Mouse (Mus musculus): ENCODE data around the gene Olfr331.
"Not testable (repeated sequence)": the region's sequence is repeated elsewhere in the genome, so short reads cannot be mapped to it uniquely, and the experiment has no call there.

Olfr331 gene

GRCm38 (mm10) chr11:58502472-58502871 lies at the start of gene Olfr331:
TSS of gene Olfr331 (minus strand) at chr11:58502572.
- DNase-seq = not testable (repeated sequence)

- DNase-seq = no peak
These were observed 44.0 kb upstream of the Olfr331 start, which contains the start of gene Olfr329-ps for GRCm38 (mm10) chr11:58546322-58546721. TSS of gene Olfr329-ps (minus strand) at chr11:58546422.

GRCm38 (mm10) chr11:58534736-58535135 lies 32.4 kb upstream of the Olfr331 start, which contains the start of gene Olfr330:
TSS of gene Olfr330 (minus strand) at chr11:58534836.
- DNase-seq = not testable (repeated sequence)

- peak; percentile 11 to 18 for DNase-seq
These were observed 17.4 kb upstream of the Olfr331 start for GRCm38 (mm10) chr11:58519756-58520155.

- peak; percentile 65 to 80 for DNase-seq
These were observed 16.5 kb upstream of the Olfr331 start for GRCm38 (mm10) chr11:58518916-58519315.

GRCm38 (mm10) chr11:58509058-58509457 lies 6.7 kb upstream of the Olfr331 start:
- DNase-seq = not testable (repeated sequence)

- no peak for DNase-seq
These were observed 3.1 kb downstream of the Olfr331 start for GRCm38 (mm10) chr11:58499290-58499689.

GRCm38 (mm10) chr11:58498761-58499160 lies 3.6 kb downstream of the Olfr331 start:
- no peak for DNase-seq

- DNase-seq = no peak
These were observed 9.9 kb downstream of the Olfr331 start, which contains the start of gene Olfr332 for GRCm38 (mm10) chr11:58492455-58492854. TSS of gene Olfr332 (minus strand) at chr11:58492555.

GRCm38 (mm10) chr11:58462170-58462569 lies 40.2 kb downstream of the Olfr331 start, which contains the start of gene Olfr30:
TSS of gene Olfr30 (minus strand) at chr11:58462270.
- DNase-seq = no peak

GRCm38 (mm10) chr11:58453592-58453991 lies 48.8 kb downstream of the Olfr331 start:
- DNase-seq = no peak

- no peak for DNase-seq
These were observed 49.6 kb downstream of the Olfr331 start, which contains the start of gene Lypd9 for GRCm38 (mm10) chr11:58452759-58453158. TSS of gene Lypd9 (minus strand) at chr11:58452923.

Measured in spleen, adult 18-20 months (tissue).